Mouse (Mus musculus): ENCODE measurements around the gene Iffo1.

DNA sequence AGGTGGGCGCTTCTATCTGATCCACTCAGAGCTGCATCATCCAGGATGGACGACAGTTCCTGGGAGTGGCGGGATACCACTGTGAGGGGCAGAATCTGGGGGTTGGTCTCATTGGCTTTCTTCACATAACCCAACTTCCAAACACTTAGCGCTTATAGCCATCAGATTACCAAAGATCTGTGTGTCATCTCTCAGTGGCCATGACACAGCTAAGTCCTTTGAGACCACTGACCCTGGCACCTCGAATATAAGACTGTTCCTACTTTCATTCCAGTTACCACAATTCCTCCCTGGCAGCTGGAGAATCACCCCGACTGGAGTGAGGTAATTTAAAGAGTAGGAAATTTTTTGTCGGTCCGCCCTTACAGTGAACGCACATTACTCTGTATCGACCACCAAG, 41.2 kb downstream of the Iffo1 start:
- no peak for TF ChIP-seq POLR2A (IDR thresholded peaks at IDR 0.05; ENCODE audit: extremely low read depth, insufficient read depth, low read length)
- no peak for TF ChIP-seq CTCF (IDR thresholded peaks at IDR 0.05; ENCODE audit: extremely low read depth, insufficient read depth, low read length)
